Mouse (Mus musculus) left cerebral cortex, adult 11 months (tissue): Measurements from ENCODE around the gene Sod2.
"Not testable (repeated sequence)": the region's sequence is repeated elsewhere in the genome, so short reads cannot be mapped to it uniquely, and the experiment has no call there.

Experiments
- DNase-seq: peaks from one replicate; pipeline ENCODE4 v3.0.0; 2022; ENCODE audit warnings: low spot score

Gene Sod2

DNA sequence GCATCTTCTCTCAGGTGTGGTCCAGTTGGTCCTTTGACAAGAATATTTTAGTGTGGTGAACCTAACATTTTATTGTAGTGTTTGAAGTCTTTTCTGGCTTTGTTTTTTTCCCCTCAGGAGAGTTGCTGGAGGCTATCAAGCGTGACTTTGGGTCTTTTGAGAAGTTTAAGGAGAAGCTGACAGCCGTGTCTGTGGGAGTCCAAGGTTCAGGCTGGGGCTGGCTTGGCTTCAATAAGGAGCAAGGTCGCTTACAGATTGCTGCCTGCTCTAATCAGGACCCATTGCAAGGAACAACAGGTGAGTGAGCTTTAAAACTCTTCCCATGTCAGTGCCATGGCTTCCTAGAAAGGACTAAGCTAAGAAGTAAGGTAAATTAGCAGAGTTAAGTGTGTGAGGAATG is 6.7 kb downstream of the Sod2 start:
- DNase-seq: no peak

DNA sequence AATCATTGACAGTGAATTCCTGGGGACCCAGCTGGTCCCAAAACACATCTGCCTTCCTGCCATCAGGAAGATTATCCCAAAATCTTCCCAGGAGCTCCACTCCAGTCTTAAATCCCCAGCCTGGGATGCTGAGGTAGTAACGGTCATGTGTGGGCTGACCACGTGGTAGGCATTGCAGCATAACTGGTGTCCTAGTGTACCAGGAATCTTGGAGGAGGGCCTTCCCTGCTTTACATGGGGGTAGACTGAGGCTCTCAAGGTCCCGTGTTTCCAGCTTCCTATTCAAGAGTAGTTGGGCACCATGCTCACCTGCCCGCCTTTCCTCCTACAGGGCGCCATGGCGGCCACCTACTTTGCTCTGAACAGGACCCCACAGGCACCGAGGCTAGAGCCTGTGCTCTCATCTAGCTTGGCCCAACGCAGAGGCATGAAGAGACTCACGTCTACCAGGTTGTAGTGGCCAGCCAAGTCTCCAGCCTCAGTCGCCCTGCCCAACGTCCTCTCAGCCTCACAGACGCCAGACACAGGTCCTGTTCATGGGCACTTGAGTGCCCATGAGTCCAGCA is 30.1 kb downstream of the Sod2 start:
- not testable (repeated sequence) for DNase-seq

DNA sequence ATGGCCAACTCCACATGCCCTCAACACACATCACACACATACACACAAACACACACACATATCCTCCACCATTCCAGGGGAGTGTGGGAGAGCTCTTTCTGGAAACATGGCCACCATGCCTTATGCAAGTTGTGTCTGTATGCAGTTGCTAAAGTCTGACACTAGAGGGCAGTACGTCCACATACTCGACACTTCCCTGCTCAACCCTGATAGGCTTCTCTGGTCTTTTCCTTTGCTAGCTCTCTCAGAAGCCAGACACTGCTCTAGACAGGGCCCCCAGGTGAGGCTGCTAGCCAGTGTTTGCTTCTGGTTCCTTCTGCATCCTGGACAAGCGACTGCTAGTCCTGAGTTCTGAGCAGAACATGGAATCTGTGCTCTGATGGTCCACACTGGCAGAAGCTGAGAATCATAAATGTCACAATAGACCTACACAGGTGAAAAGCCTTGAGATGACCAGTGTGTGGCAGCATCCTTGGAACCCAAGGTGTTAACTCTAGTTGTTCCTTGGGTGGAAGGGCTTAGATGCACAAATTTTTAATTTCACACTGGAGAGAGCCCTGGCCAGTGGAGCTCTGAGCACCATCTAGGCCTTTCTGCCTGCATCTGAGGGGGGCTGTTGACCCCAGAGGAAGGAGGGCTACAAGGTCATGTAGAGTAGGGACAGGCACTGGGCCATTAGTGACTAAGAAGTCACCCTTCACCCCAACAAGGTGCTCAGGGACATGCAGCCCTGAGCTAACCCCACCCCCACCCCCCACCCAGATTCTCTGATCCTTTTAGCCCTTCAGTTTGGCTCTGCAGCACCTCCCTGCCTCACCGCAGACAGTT is 37.4 kb downstream of the Sod2 start:
- DNase-seq: peak; percentile 55

DNA sequence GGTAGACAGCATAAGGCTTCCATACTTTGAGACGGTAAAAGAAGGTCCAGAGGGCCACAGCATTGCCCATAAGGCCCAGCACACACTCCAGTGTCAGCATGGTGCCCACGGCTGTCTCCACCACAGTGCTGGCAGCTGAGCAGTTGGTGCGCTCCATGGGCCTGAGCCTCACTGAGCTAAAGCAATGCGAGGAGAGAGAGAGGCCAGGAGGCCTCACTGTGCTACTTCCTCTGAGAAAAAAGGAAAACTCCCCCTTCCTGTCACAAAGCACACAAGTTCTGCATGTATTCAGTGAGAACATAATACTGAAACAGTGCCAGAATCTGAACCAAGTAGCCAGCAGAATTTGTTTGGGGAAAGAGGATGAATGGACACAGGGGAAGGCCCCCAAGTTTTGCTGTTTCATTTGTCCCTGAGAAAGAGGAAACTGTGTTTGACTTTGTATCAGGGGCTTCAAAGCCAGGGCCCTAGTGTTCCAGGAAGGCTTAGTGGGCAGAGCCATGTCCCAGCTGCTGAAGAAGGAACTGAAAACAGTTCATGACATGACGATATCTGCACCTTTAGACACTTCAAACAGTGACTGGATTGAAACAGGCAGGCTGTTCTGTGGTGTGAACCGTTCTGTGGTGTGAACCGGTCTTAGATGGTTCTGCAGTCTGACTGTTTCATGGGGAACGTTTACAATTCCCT is 45.6 kb downstream of the Sod2 start, which contains the start of gene Gpr31b:
Gene Gpr31b (minus strand): TSS at position 173 of the 690 bp plus-strand sequence.
- DNase-seq: not testable (repeated sequence)

DNA sequence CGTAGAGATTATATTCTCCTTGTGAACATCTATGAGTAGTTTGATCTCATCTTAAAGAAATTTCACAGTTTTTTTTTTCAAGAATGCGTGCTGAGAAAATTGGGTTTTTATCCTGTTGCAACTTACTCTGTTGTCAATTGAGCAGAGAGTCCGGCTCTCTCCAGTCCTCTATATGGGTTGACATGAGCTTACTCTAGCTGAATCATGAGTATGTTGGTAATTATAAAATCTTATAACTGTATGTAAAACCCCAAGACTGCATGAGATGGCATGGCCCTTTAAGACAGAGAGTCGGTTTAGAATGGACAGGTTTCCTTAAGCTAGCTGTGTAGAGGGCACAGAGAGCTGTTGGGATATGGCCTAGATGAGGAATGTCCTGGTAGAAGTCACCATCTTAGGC is 54.2 kb downstream of the Sod2 start, which contains the start of gene Tcp10b:
Gene Tcp10b (plus strand): TSS at position 301 of the 400 bp plus-strand sequence.
- DNase-seq: not testable (repeated sequence)

DNA sequence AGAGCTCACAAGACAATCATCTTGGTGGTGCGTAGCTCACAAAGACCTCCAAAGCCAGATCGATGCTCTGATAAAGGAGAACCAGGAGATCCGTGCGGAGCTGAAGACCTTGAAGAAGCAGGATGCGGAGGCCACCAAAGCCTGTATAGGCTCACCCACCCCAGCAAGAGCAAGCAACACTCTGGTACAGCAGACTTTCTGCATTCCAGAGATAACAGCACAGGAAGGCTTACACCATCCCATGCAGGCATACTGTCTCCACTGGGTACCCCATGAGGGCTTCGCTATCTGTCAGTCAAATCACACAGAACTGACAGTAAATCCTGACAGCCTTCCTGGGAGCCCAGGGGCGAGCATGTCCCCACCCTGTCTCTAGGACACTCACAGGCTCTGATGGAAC is 56.2 kb downstream of the Sod2 start:
- not testable (repeated sequence) for DNase-seq

DNA sequence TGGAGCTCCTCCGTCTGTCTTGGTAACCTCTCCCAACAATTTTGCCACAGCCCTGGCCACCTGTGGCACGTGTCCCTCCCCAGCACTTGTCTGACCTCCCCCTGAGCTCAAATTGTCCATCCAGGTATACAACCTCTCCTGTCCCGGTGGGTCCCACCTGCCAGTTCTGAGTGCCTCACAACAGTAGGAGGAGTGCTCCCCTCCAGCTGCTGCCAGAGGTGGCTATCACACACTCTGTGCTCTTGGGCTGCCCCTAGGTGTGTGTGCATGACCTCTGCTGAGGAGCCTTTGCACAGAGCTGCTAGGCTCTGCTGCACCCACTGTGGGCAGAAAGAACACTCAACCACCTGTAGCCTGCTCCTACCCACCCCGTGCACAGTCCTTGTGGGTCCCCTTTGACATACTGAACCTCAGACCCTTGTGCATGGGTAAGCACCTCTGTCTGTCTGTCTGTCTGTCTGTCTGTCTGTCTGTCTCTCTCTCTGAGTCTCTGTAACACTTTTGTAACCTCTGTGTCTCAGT is 61.3 kb downstream of the Sod2 start:
- DNase-seq: not testable (repeated sequence)

DNA sequence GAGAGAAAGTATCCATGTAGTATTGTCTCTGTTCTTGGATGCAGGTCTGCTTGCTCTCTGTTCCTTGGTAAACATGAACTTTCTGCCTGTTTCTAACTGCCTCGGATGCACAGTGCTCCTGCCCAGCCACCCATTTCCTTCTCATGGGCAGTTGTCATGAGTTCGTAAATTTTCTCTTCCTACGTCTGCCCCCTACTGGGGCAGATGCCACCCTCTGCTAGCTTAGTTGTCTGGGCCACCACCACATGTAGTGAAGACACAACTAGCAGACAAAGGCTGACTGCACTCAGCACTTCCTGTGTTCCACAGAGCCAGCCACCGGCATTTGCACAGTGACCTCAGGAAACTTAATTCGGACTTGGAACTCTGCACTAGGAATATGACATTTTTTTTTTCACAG is 62.6 kb downstream of the Sod2 start:
- not testable (repeated sequence) for DNase-seq
